Mouse (Mus musculus): ENCODE measurements around the gene Hspa1a. TPM values are rescaled to one million over a fixed set of nuclear protein-coding genes. Genes with fewer than 3 reads are reported as not detected.

The Hspa1a gene
- polyA plus RNA-seq, 1 experiment, result 1.9 TPM

- Histone ChIP-seq H3K27me3 (ENCODE audit: control insufficient read depth, insufficient read depth, low read length, poor library complexity, severe bottlenecking) (no peaks in the 10 kb centered on the region), H3K4me1 (ENCODE audit: control insufficient read depth, insufficient read depth, low read length) (no peaks in the 10 kb centered on the region), H3K4me3 (ENCODE audit: low read depth, low read length) (peak overlapping the region; percentile 99), H3K36me3 (ENCODE audit: control insufficient read depth, insufficient read depth, low read length, poor library complexity, severe bottlenecking) (peaks cover 24% of the 10 kb centered on the region), H3K9ac (ENCODE audit: low read depth, poor library complexity, severe bottlenecking) (peak overlapping the region; percentile 95), H3K9me3 (replicated peaks; ENCODE audit: control insufficient read depth, insufficient read depth, low read length, poor library complexity, severe bottlenecking) (no peaks in the 10 kb centered on the region), H3K27ac (ENCODE audit: insufficient read depth, low read length) (peak overlapping the region; percentile 63)
- TF ChIP-seq POLR2A (IDR thresholded peaks at IDR 0.05; ENCODE audit: insufficient read depth, low read length) (no peak), EP300 (IDR thresholded peaks at IDR 0.05; ENCODE audit: insufficient read depth, low read depth, low read length) (no peak), CTCF (IDR thresholded peaks at IDR 0.05; ENCODE audit: low read depth, low read length) (no peak)
Observed at GRCm38 (mm10) chr17:34982328-34982727, 10.4 kb upstream of the Hspa1a start.

GRCm38 (mm10) chr17:34981690-34982180 lies 9.8 kb upstream of the Hspa1a start, which contains the start of gene Lsm2:
TSS of gene Lsm2 (plus strand) at chr17:34981862.
- Histone ChIP-seq H3K27ac (ENCODE audit: insufficient read depth, low read length) (peak within 1 kb of the TSS; percentile 63), H3K36me3 (ENCODE audit: control insufficient read depth, insufficient read depth, low read length, poor library complexity, severe bottlenecking) (peaks cover 22% of the 10 kb centered on the region), H3K9ac (ENCODE audit: low read depth, poor library complexity, severe bottlenecking) (peak within 1 kb of the TSS; percentile 95), H3K9me3 (replicated peaks; ENCODE audit: control insufficient read depth, insufficient read depth, low read length, poor library complexity, severe bottlenecking) (no peaks in the 10 kb centered on the region), H3K27me3 (ENCODE audit: control insufficient read depth, insufficient read depth, low read length, poor library complexity, severe bottlenecking) (no peaks in the 10 kb centered on the region), H3K4me3 (ENCODE audit: low read depth, low read length) (peak within 1 kb of the TSS; percentile 99), H3K4me1 (ENCODE audit: control insufficient read depth, insufficient read depth, low read length) (no peaks in the 10 kb centered on the region)
- no peak for TF ChIP-seq CTCF (IDR thresholded peaks at IDR 0.05; ENCODE audit: low read depth, low read length)
- TF ChIP-seq POLR2A (IDR thresholded peaks at IDR 0.05; ENCODE audit: insufficient read depth, low read length), result peak; percentile 88
- TF ChIP-seq EP300 (IDR thresholded peaks at IDR 0.05; ENCODE audit: insufficient read depth, low read depth, low read length), result no peak

- Histone ChIP-seq H3K4me3 (ENCODE audit: low read depth, low read length) (peak overlapping the region; percentile 63), H3K36me3 (ENCODE audit: control insufficient read depth, insufficient read depth, low read length, poor library complexity, severe bottlenecking) (peaks cover 12% of the 10 kb centered on the region), H3K9me3 (replicated peaks; ENCODE audit: control insufficient read depth, insufficient read depth, low read length, poor library complexity, severe bottlenecking) (no peaks in the 10 kb centered on the region), H3K4me1 (ENCODE audit: control insufficient read depth, insufficient read depth, low read length) (no peaks in the 10 kb centered on the region), H3K27ac (ENCODE audit: insufficient read depth, low read length) (peak overlapping the region; percentile 48; the same call in 1 of the 2 replicates), H3K27me3 (ENCODE audit: control insufficient read depth, insufficient read depth, low read length, poor library complexity, severe bottlenecking) (no peaks in the 10 kb centered on the region), H3K9ac (ENCODE audit: low read depth, poor library complexity, severe bottlenecking) (peak overlapping the region; percentile 95)
- TF ChIP-seq EP300 (IDR thresholded peaks at IDR 0.05; ENCODE audit: insufficient read depth, low read depth, low read length) (no peak), POLR2A (IDR thresholded peaks at IDR 0.05; ENCODE audit: insufficient read depth, low read length) (no peak), CTCF (IDR thresholded peaks at IDR 0.05; ENCODE audit: low read depth, low read length) (no peak)
Observed at GRCm38 (mm10) chr17:34980655-34981054, 8.7 kb upstream of the Hspa1a start.

- Histone ChIP-seq H3K9me3 (replicated peaks; ENCODE audit: control insufficient read depth, insufficient read depth, low read length, poor library complexity, severe bottlenecking) (no peaks in the 10 kb centered on the region), H3K27ac (ENCODE audit: insufficient read depth, low read length) (no peak overlapping the region), H3K4me1 (ENCODE audit: control insufficient read depth, insufficient read depth, low read length) (no peaks in the 10 kb centered on the region), H3K36me3 (ENCODE audit: control insufficient read depth, insufficient read depth, low read length, poor library complexity, severe bottlenecking) (peaks cover 3% of the 10 kb centered on the region; the same call in 1 of the 2 replicates), H3K27me3 (ENCODE audit: control insufficient read depth, insufficient read depth, low read length, poor library complexity, severe bottlenecking) (no peaks in the 10 kb centered on the region), H3K4me3 (ENCODE audit: low read depth, low read length) (no peak overlapping the region), H3K9ac (ENCODE audit: low read depth, poor library complexity, severe bottlenecking) (no peak overlapping the region)
- no peak for TF ChIP-seq POLR2A (IDR thresholded peaks at IDR 0.05; ENCODE audit: insufficient read depth, low read length)
- TF ChIP-seq CTCF (IDR thresholded peaks at IDR 0.05; ENCODE audit: low read depth, low read length), result no peak
- TF ChIP-seq EP300 (IDR thresholded peaks at IDR 0.05; ENCODE audit: insufficient read depth, low read depth, low read length), result no peak
Observed at GRCm38 (mm10) chr17:34979631-34980030, 7.7 kb upstream of the Hspa1a start.

GRCm38 (mm10) chr17:34978239-34978638 lies 6.3 kb upstream of the Hspa1a start:
- Histone ChIP-seq H3K4me3 (ENCODE audit: low read depth, low read length) (no peak overlapping the region), H3K27ac (ENCODE audit: insufficient read depth, low read length) (no peak overlapping the region), H3K36me3 (ENCODE audit: control insufficient read depth, insufficient read depth, low read length, poor library complexity, severe bottlenecking) (no peaks in the 10 kb centered on the region), H3K27me3 (ENCODE audit: control insufficient read depth, insufficient read depth, low read length, poor library complexity, severe bottlenecking) (no peaks in the 10 kb centered on the region), H3K9me3 (replicated peaks; ENCODE audit: control insufficient read depth, insufficient read depth, low read length, poor library complexity, severe bottlenecking) (no peaks in the 10 kb centered on the region), H3K9ac (ENCODE audit: low read depth, poor library complexity, severe bottlenecking) (no peak overlapping the region), H3K4me1 (ENCODE audit: control insufficient read depth, insufficient read depth, low read length) (no peaks in the 10 kb centered on the region)
- no peak for TF ChIP-seq POLR2A (IDR thresholded peaks at IDR 0.05; ENCODE audit: insufficient read depth, low read length)
- TF ChIP-seq EP300 (IDR thresholded peaks at IDR 0.05; ENCODE audit: insufficient read depth, low read depth, low read length), result no peak
- TF ChIP-seq CTCF (IDR thresholded peaks at IDR 0.05; ENCODE audit: low read depth, low read length), result no peak

- H3K9me3 ChIP-seq (replicated peaks; ENCODE audit: control insufficient read depth, insufficient read depth, low read length, poor library complexity, severe bottlenecking), result no peaks in the 10 kb centered on the region
- no peak overlapping the region for H3K9ac ChIP-seq (ENCODE audit: low read depth, poor library complexity, severe bottlenecking)
- TF ChIP-seq POLR2A (IDR thresholded peaks at IDR 0.05; ENCODE audit: insufficient read depth, low read length) (no peak), EP300 (IDR thresholded peaks at IDR 0.05; ENCODE audit: insufficient read depth, low read depth, low read length) (no peak), CTCF (IDR thresholded peaks at IDR 0.05; ENCODE audit: low read depth, low read length) (no peak)
- H3K36me3 ChIP-seq (ENCODE audit: control insufficient read depth, insufficient read depth, low read length, poor library complexity, severe bottlenecking), result no peaks in the 10 kb centered on the region
- no peaks in the 10 kb centered on the region for H3K4me1 ChIP-seq (ENCODE audit: control insufficient read depth, insufficient read depth, low read length)
- H3K27me3 ChIP-seq (ENCODE audit: control insufficient read depth, insufficient read depth, low read length, poor library complexity, severe bottlenecking), result no peaks in the 10 kb centered on the region
- H3K4me3 ChIP-seq (ENCODE audit: low read depth, low read length), result no peak overlapping the region
- no peak overlapping the region for H3K27ac ChIP-seq (ENCODE audit: insufficient read depth, low read length)
Observed at GRCm38 (mm10) chr17:34977000-34977399, 5.0 kb upstream of the Hspa1a start.

Measured in ES-Bruce4 (cell line).